Mouse (Mus musculus) erythroblast, embryonic 14.5 days (primary cell): ENCODE data around the gene Opn4. TPM values are rescaled to one million over a fixed set of nuclear protein-coding genes. Genes with fewer than 3 reads are reported as not detected.

Experiments
- H3K27me3 ChIP-seq: 2 replicates; pipeline ENCODE4 v1.6.1; 2012; ENCODE audit warnings: inconsistent platforms; ENCODE audit not compliant: control insufficient read depth
- H3K36me3 ChIP-seq: 2 replicates; pipeline ENCODE4 v1.6.1; 2012; ENCODE audit warnings: mild to moderate bottlenecking, inconsistent platforms; ENCODE audit not compliant: control insufficient read depth
- H3K4me1 ChIP-seq: 2 replicates; pipeline ENCODE4 v1.6.1; 2012; ENCODE audit warnings: inconsistent platforms; ENCODE audit not compliant: control insufficient read depth
- H3K4me3 ChIP-seq: replicated peaks from 2 replicates; pipeline ENCODE3; 2012; ENCODE audit warnings: moderate library complexity, mild to moderate bottlenecking, inconsistent platforms
- H3K9me3 ChIP-seq: 2 replicates; pipeline ENCODE4 v1.6.1; 2012; ENCODE audit warnings: low read length, inconsistent platforms, mixed read lengths; ENCODE audit not compliant: control insufficient read depth
- GATA1 ChIP-seq: IDR thresholded peaks from 2 replicates; pipeline ENCODE4 v1.6.1; 2012; ENCODE audit warnings: low read length, inconsistent platforms, mixed read lengths
- TAL1 ChIP-seq: IDR thresholded peaks from 3 replicates; pipeline ENCODE4 v1.6.1; 2012; ENCODE audit warnings: low read length, inconsistent platforms, mixed read lengths
- polyA plus RNA-seq: library from polyadenylated mRNA; stranded (reverse); fragments of >175 nt; gene quantifications from 2 replicates; pipeline ENCODE4 v1.2.3, GENCODE M21; 2012

Opn4 gene
- polyA plus RNA-seq, 1 experiment, result not detected

- Histone ChIP-seq H3K4me3 (no peak overlapping the region), H3K36me3 (no peaks in the 10 kb centered on the region), H3K9me3 (no peaks in the 10 kb centered on the region), H3K4me1 (no peaks in the 10 kb centered on the region), H3K27me3 (no peaks in the 10 kb centered on the region)
- TF ChIP-seq TAL1, result no peak
- no peak for TF ChIP-seq GATA1
Observed at GRCm38 (mm10) chr14:34601910-34602309, 2.0 kb upstream of the Opn4 start.

- Histone ChIP-seq H3K9me3 (no peaks in the 10 kb centered on the region), H3K36me3 (no peaks in the 10 kb centered on the region), H3K27me3 (no peaks in the 10 kb centered on the region), H3K4me3 (no peak overlapping the region), H3K4me1 (peaks cover 2% of the 10 kb centered on the region)
- TF ChIP-seq GATA1, result no peak
- no peak for TF ChIP-seq TAL1
Observed at GRCm38 (mm10) chr14:34595596-34596255, 4.2 kb downstream of the Opn4 start.

GRCm38 (mm10) chr14:34591741-34592535, 8.0 kb downstream of the Opn4 start:
- Histone ChIP-seq H3K4me3 (no peak overlapping the region), H3K9me3 (no peaks in the 10 kb centered on the region), H3K4me1 (peaks cover 2% of the 10 kb centered on the region), H3K36me3 (no peaks in the 10 kb centered on the region), H3K27me3 (no peaks in the 10 kb centered on the region)
- TF ChIP-seq TAL1 (no peak), GATA1 (no peak)

GRCm38 (mm10) chr14:34590743-34591675, 8.9 kb downstream of the Opn4 start:
- Histone ChIP-seq H3K4me3 (no peak overlapping the region), H3K36me3 (no peaks in the 10 kb centered on the region), H3K27me3 (no peaks in the 10 kb centered on the region), H3K9me3 (no peaks in the 10 kb centered on the region), H3K4me1 (peaks cover 2% of the 10 kb centered on the region)
- TF ChIP-seq GATA1, result no peak
- TF ChIP-seq TAL1, result no peak

GRCm38 (mm10) chr14:34590017-34590570, 9.8 kb downstream of the Opn4 start:
- Histone ChIP-seq H3K9me3 (no peaks in the 10 kb centered on the region), H3K4me1 (peaks cover 10% of the 10 kb centered on the region), H3K36me3 (no peaks in the 10 kb centered on the region), H3K4me3 (no peak overlapping the region), H3K27me3 (no peaks in the 10 kb centered on the region)
- TF ChIP-seq GATA1, result no peak
- TF ChIP-seq TAL1, result no peak

- Histone ChIP-seq H3K27me3 (no peaks in the 10 kb centered on the region), H3K4me1 (peaks cover 10% of the 10 kb centered on the region), H3K9me3 (no peaks in the 10 kb centered on the region), H3K36me3 (no peaks in the 10 kb centered on the region), H3K4me3 (no peak overlapping the region)
- TF ChIP-seq TAL1 (no peak), GATA1 (no peak)
Observed at GRCm38 (mm10) chr14:34589185-34589713, 10.7 kb downstream of the Opn4 start.

- Histone ChIP-seq H3K9me3 (no peaks in the 10 kb centered on the region), H3K27me3 (no peaks in the 10 kb centered on the region), H3K36me3 (no peaks in the 10 kb centered on the region), H3K4me3 (no peak within 1 kb of the TSS), H3K4me1 (peaks cover 10% of the 10 kb centered on the region)
- TF ChIP-seq TAL1 (no peak), GATA1 (no peak)
Observed at GRCm38 (mm10) chr14:34588498-34588897, 11.4 kb downstream of the Opn4 start, which contains the start of gene Ldb3. Gene Ldb3, minus strand, starts transcription at chr14:34588682.

GRCm38 (mm10) chr14:34588005-34588404, 11.9 kb downstream of the Opn4 start:
- no peaks in the 10 kb centered on the region for H3K36me3 ChIP-seq
- H3K4me3 ChIP-seq, result no peak overlapping the region
- 0 out of 2 replicates have a peak, but pooled peaks have one; percentile 34 for TF ChIP-seq GATA1
- TF ChIP-seq TAL1, result no peak
- no peaks in the 10 kb centered on the region for H3K9me3 ChIP-seq
- H3K27me3 ChIP-seq, result no peaks in the 10 kb centered on the region
- peaks cover 10% of the 10 kb centered on the region for H3K4me1 ChIP-seq
